Mouse (Mus musculus) embryonic facial prominence, embryonic 15.5 days (tissue): ENCODE results near the gene Gpr84. TPM values are rescaled to one million over a fixed set of nuclear protein-coding genes. Genes with fewer than 3 reads are reported as not detected.

Experiments
- ATAC-seq: fragments of 200-750 bp; cut with Nextera tagmentation; 2 replicates; pipeline ENCODE4 v1.8.0; 2017; ENCODE audit warnings: low read depth, moderate TSS enrichment; ENCODE audit not compliant: insufficient number of reproducible peaks, low FRiP score, low TSS enrichment
- H3K27ac ChIP-seq: fragments of 300-500 bp; sonication (generic); replicated peaks from 2 replicates; pipeline ENCODE4 v1.5.1; 2015; ENCODE audit warnings: mild to moderate bottlenecking, inconsistent platforms
- H3K27me3 ChIP-seq: fragments of 300-500 bp; sonication (generic); 2 replicates; pipeline ENCODE4 v1.6.1; 2015; ENCODE audit warnings: inconsistent platforms
- H3K36me3 ChIP-seq: fragments of 300-500 bp; sonication (generic); 2 replicates; pipeline ENCODE4 v1.6.1; 2015; ENCODE audit warnings: mild to moderate bottlenecking, inconsistent platforms
- H3K4me1 ChIP-seq: fragments of 300-500 bp; sonication (generic); 2 replicates; pipeline ENCODE4 v1.6.1; 2015; ENCODE audit warnings: inconsistent platforms
- H3K4me2 ChIP-seq: fragments of 300-500 bp; sonication (generic); replicated peaks from 2 replicates; pipeline ENCODE4 v1.6.1; 2015; ENCODE audit warnings: mild to moderate bottlenecking, inconsistent platforms
- H3K4me3 ChIP-seq: fragments of 300-500 bp; sonication (generic); replicated peaks from 2 replicates; pipeline ENCODE4 v1.5.1; 2015; ENCODE audit warnings: mild to moderate bottlenecking, inconsistent platforms
- H3K9ac ChIP-seq: fragments of 300-500 bp; sonication (generic); 2 replicates; pipeline ENCODE4 v1.6.1; 2015; ENCODE audit warnings: inconsistent platforms
- H3K9me3 ChIP-seq: fragments of 300-500 bp; sonication (generic); replicated peaks from 2 replicates; pipeline ENCODE4 v1.6.1; 2016; ENCODE audit warnings: inconsistent platforms
- WGBS: fragments of 180-500 bp; shearing (Covaris S2); methylation state at CpG from one replicate; pipeline ENCODE4 v1.1.7; 2015; 5-methylcytosine and 5-hydroxymethylcytosine counted together
- polyA plus RNA-seq: library from polyadenylated mRNA; unstranded; fragments of >200 nt; fragmentation: Nextera tagmentation; extraction: Ambion mirVana; gene quantifications from 2 replicates; pipeline ENCODE4 v1.2.1, GENCODE M21; 2015

Gpr84 gene
- 0.50 and 0.73 TPM in 2 replicates for polyA plus RNA-seq

DNA sequence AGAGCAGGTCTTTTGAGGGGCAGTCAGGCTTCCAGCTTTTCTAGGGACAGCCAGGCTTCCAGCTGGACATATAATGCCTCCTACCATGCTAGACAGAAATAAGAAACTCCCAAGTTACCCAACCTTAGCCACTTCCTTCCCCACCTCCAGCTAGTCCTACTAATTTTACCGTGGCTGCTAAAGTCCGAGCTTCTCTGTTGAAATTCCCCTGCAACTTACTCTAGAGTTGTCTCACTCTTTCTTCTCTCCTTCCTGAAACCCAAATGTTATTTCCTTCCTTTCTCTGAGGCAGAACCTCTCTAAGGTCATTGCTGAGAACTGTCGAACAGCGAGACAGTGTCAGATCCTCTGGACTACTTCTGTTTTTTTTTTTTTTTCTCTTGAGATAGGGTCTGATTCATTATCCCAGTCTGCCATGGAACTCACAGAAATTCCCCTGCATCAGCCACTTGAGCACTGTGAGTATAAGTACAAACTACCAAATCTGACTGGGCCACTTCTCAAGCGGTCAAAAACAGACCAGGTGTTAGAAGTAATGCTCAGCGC, at the start of gene Gpr84:
TSS of gene Gpr84 (minus strand) at position 248 of the 546 bp plus-strand sequence.
- Histone ChIP-seq H3K4me3 (no peak within 1 kb of the TSS), H3K27ac (no peak within 1 kb of the TSS), H3K4me1 (peaks cover 42% of the 10 kb centered on the region), H3K27me3 (0 out of 2 replicates have a peak, but pooled peaks cover 6% of the 10 kb centered on the region), H3K9ac (no peak within 1 kb of the TSS), H3K9me3 (no peaks in the 10 kb centered on the region), H3K4me2 (no peak within 1 kb of the TSS), H3K36me3 (no peaks in the 10 kb centered on the region)
- no peak for ATAC-seq
- WGBS, result 53% methylated on average over 6 of the region's 6 CpGs

- Histone ChIP-seq H3K36me3 (peaks cover 19% of the 10 kb centered on the region), H3K27ac (peak overlapping the region; percentile 90; the same call in 1 of the 2 replicates), H3K9ac (no peak overlapping the region), H3K27me3 (no peaks in the 10 kb centered on the region), H3K4me2 (no peak overlapping the region), H3K4me3 (no peak overlapping the region), H3K9me3 (no peaks in the 10 kb centered on the region), H3K4me1 (peaks cover 42% of the 10 kb centered on the region)
- ATAC-seq, result no peak
- 89% methylated on average over 5 of the region's 5 CpGs for WGBS
These were observed 49.6 kb upstream of the Gpr84 start for GRCm38 (mm10) chr15:103359869-103360602.

- H3K4me2 ChIP-seq, result no peak overlapping the region
- WGBS, result 29% methylated on average over 1 of the region's 1 CpGs
- peak overlapping the region; percentile 90 for H3K27ac ChIP-seq
- peaks cover 28% of the 10 kb centered on the region for H3K36me3 ChIP-seq
- peaks cover 33% of the 10 kb centered on the region for H3K4me1 ChIP-seq
- H3K9me3 ChIP-seq, result no peaks in the 10 kb centered on the region
- no peaks in the 10 kb centered on the region for H3K27me3 ChIP-seq
- ATAC-seq, result no peak
- no peak overlapping the region for H3K9ac ChIP-seq
- no peak overlapping the region for H3K4me3 ChIP-seq
These were observed 48.7 kb upstream of the Gpr84 start for GRCm38 (mm10) chr15:103359122-103359510.

- Histone ChIP-seq H3K27ac (peak overlapping the region; percentile 90), H3K9ac (no peak overlapping the region), H3K27me3 (no peaks in the 10 kb centered on the region), H3K9me3 (no peaks in the 10 kb centered on the region), H3K4me2 (no peak overlapping the region), H3K4me3 (no peak overlapping the region), H3K4me1 (peaks cover 29% of the 10 kb centered on the region), H3K36me3 (peaks cover 34% of the 10 kb centered on the region)
- peak; percentile 73 for ATAC-seq
- WGBS, result 21% methylated on average over 4 of the region's 4 CpGs
These were observed 48.1 kb upstream of the Gpr84 start for GRCm38 (mm10) chr15:103358278-103359121.

DNA sequence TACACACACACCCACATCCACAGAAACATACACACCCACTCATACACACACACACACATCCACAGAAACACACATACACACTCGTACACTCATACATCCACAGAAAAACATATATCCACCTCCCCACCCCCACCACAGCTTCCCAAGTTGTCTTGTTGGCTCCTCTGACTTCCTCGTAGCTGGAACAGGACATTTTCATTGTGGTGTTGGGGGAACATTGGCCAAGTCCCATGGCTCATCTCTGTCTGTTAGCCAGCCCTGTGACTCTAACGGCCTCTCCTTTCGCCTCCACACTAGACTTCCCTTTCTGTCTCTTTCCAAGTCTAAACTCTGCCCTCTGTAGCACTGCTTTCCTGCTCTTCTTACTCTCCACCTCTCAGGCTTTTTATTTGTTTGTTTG, 47.4 kb upstream of the Gpr84 start:
- H3K27me3 ChIP-seq, result no peaks in the 10 kb centered on the region
- H3K36me3 ChIP-seq, result peaks cover 41% of the 10 kb centered on the region
- WGBS, result 79% methylated on average over 4 of the region's 4 CpGs
- H3K4me1 ChIP-seq, result peaks cover 29% of the 10 kb centered on the region
- H3K4me2 ChIP-seq, result no peak overlapping the region
- no peak overlapping the region for H3K9ac ChIP-seq
- H3K4me3 ChIP-seq, result no peak overlapping the region
- peak overlapping the region; percentile 90 for H3K27ac ChIP-seq
- ATAC-seq, result no peak
- no peaks in the 10 kb centered on the region for H3K9me3 ChIP-seq

DNA sequence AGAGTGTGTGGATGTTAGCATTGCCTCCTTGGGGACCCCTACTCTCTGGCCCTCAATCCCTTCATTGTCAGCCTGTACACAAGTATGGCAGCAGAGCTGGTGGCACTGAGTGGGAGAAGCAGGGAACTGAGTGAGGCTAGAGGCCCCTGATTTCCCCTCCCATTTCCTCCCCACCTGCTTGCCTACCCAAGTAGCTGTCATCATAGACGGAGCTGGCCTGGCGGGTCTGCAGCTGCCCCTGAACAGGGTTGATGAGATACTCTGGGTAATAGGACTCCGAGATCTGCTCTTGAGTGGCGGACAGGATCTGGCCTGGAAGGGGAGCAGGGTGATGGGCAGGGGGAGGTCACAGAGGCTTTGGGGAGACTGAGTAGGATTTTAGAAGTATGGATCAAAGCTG, 45.7 kb upstream of the Gpr84 start:
- H3K9ac ChIP-seq, result no peak overlapping the region
- H3K4me2 ChIP-seq, result no peak overlapping the region
- H3K27ac ChIP-seq, result no peak overlapping the region
- H3K4me1 ChIP-seq, result peaks cover 29% of the 10 kb centered on the region
- WGBS, result 75% methylated on average over 4 of the region's 4 CpGs
- peaks cover 58% of the 10 kb centered on the region for H3K36me3 ChIP-seq
- no peak for ATAC-seq
- no peaks in the 10 kb centered on the region for H3K9me3 ChIP-seq
- no peaks in the 10 kb centered on the region for H3K27me3 ChIP-seq
- H3K4me3 ChIP-seq, result no peak overlapping the region

DNA sequence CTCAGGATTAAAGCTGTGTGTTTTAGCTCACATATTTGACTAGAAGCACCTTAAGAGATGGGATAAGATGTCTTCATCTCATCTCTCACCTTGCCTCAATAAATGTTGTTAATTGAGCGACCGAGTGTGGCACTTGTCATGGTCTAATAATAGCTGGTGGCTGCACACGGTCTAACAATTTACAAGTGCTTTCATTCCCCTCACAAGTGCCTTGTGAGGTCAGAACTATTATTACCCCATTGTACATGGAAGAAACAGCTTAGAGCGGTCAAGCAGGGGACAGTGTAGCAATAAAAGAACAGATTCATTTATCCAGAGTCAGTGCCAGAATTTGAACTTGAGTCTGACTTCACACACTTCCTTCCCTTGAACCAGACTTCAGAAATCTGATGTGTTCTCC, 45.0 kb upstream of the Gpr84 start:
- no peak overlapping the region for H3K27ac ChIP-seq
- no peak overlapping the region for H3K9ac ChIP-seq
- no peak for ATAC-seq
- peaks cover 27% of the 10 kb centered on the region for H3K4me1 ChIP-seq
- H3K27me3 ChIP-seq, result no peaks in the 10 kb centered on the region
- 83% methylated on average over 4 of the region's 4 CpGs for WGBS
- H3K9me3 ChIP-seq, result no peaks in the 10 kb centered on the region
- peaks cover 65% of the 10 kb centered on the region for H3K36me3 ChIP-seq
- H3K4me3 ChIP-seq, result no peak overlapping the region
- H3K4me2 ChIP-seq, result no peak overlapping the region

GRCm38 (mm10) chr15:103354690-103355089, 44.3 kb upstream of the Gpr84 start:
- ATAC-seq, result no peak
- WGBS, result 94% methylated on average over 2 of the region's 2 CpGs

DNA sequence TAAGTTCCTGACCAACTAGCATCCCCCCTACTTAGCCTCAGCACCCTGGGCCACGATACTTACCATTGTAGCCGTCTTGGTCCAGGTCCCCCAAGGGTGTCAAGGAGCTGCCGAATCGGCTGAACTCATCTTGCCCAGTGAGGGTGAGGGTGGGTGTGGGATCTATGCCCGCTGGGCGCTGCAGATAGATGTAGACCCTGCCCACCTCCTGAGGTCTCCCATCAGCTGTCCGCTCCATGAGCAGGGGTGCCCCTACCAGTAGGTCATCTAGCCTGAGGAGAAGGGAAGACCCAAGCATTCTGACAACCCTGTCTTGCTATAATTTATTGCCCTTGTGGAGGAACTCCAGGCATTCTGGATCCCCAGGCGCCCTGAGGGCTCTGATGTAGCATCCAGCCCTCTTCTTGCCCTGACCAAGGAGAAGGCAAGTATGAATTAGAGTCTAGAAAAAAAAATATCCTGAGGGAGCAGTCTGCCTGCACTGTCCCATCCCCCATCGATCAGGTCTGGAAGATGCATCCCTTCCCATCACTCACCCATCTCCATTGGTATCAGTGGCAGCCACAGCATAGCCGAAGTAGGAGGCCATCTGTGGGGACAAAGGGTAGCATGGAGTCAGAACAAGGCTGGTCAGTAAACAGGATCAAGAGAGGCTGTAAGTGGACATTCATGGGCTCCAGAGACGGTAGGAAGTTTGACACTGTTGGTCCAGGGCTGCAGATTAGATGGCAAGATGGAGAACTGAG, 43.3 kb upstream of the Gpr84 start:
- peaks cover 10% of the 10 kb centered on the region for H3K4me1 ChIP-seq
- no peaks in the 10 kb centered on the region for H3K9me3 ChIP-seq
- no peak overlapping the region for H3K27ac ChIP-seq
- no peak for ATAC-seq
- peaks cover 82% of the 10 kb centered on the region for H3K36me3 ChIP-seq
- H3K27me3 ChIP-seq, result no peaks in the 10 kb centered on the region
- H3K9ac ChIP-seq, result no peak overlapping the region
- 91% methylated on average over 11 of the region's 11 CpGs for WGBS
- no peak overlapping the region for H3K4me2 ChIP-seq
- H3K4me3 ChIP-seq, result no peak overlapping the region

More at GRCm38 (mm10) chr15:103354690-103355089, 44.3 kb upstream of the Gpr84 start:
- no peaks in the 10 kb centered on the region for H3K9me3 ChIP-seq
- H3K9ac ChIP-seq, result no peak overlapping the region
- no peaks in the 10 kb centered on the region for H3K27me3 ChIP-seq
- no peak overlapping the region for H3K4me2 ChIP-seq
- no peak overlapping the region for H3K4me3 ChIP-seq
- peaks cover 72% of the 10 kb centered on the region for H3K36me3 ChIP-seq
- no peak overlapping the region; the same call in 1 of the 2 replicates for H3K27ac ChIP-seq
- H3K4me1 ChIP-seq, result peaks cover 20% of the 10 kb centered on the region

DNA sequence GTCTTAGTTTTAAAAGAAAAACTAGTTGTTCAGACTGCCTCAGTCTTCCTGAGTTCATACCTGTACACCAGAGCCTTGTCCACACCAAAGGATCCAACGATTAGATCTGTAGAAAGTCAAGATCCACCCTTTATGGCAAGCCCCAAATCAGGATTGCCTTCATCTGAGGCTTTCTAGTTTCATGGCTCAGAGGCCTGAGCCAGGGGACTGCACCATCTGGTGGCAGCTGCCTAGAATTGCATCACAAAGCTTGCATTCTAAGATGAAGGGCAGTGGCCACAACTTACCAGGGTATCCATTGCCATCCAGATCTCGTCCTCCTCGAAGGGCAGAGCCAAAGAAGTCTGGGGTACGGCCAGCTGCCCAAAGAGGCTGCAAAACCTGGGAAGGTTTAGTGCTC, 42.4 kb upstream of the Gpr84 start:
- ATAC-seq, result no peak
- 46% methylated on average over 4 of the region's 4 CpGs for WGBS
- no peaks in the 10 kb centered on the region for H3K27me3 ChIP-seq
- H3K4me3 ChIP-seq, result no peak overlapping the region
- H3K9me3 ChIP-seq, result no peaks in the 10 kb centered on the region
- H3K4me1 ChIP-seq, result peaks cover 2% of the 10 kb centered on the region; the same call in 1 of the 2 replicates
- H3K9ac ChIP-seq, result no peak overlapping the region
- H3K27ac ChIP-seq, result no peak overlapping the region
- H3K36me3 ChIP-seq, result peaks cover 89% of the 10 kb centered on the region
- H3K4me2 ChIP-seq, result no peak overlapping the region
